Mouse (Mus musculus) lung, postnatal 0 days (tissue): Measurements from ENCODE around the gene Rassf7.

Experiments used
- CTCF ChIP-seq: IDR thresholded peaks from 2 replicates; pipeline ENCODE4 v1.5.1; 2016; ENCODE audit warnings: antibody characterized with exemption, mild to moderate bottlenecking
- EP300 ChIP-seq: IDR thresholded peaks from 2 replicates; pipeline ENCODE4 v1.6.1; 2016; ENCODE audit warnings: antibody characterized with exemption, mild to moderate bottlenecking, control low read depth

DNA sequence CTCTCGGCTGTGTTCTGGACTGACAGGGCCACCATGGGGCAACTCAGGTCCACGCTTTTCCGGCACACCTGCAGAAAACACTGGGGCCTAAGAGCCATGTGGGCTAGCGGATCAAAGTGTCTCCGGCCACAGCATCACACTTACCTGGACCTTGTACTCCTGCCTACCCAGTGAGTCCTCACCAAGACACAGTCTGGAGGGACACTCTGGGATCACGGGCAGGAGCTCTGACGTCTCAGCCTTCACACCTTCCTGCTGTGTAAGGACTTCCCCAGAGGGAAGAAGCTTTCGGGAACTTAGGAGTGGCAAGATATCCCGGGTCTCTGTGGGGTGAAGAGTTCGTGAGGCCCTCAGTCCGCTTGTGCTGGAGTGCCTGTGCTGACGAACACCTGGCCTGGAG, 5.5 kb upstream of the Rassf7 start:
- TF ChIP-seq CTCF (no peak), EP300 (no peak)
